Mouse (Mus musculus) ES-E14 (cell line): Measurements from ENCODE around the gene Cntnap2. TPM values are rescaled to one million over a fixed set of nuclear protein-coding genes. Genes with fewer than 3 reads are reported as not detected.

Experiments
- DNase-seq: peaks from one replicate; pipeline ENCODE4 v3.0.0-alpha.2; 2013; ENCODE audit warnings: low read depth, low spot score
- H3K27ac ChIP-seq: 2 replicates; pipeline ENCODE4 v1.5.1; 2012; ENCODE audit warnings: low read depth, mild to moderate bottlenecking, low read length, moderate library complexity, mixed read lengths; ENCODE audit not compliant: poor library complexity, insufficient read depth, severe bottlenecking
- H3K36me3 ChIP-seq: 2 replicates; pipeline ENCODE4 v1.6.1; 2012; ENCODE audit warnings: mild to moderate bottlenecking, low read length, moderate library complexity, mixed read lengths; ENCODE audit not compliant: control insufficient read depth, poor library complexity, insufficient read depth, severe bottlenecking
- H3K4me1 ChIP-seq, 2 experiments: fragments of 150-350 bp in 1 of 2; sonication (generic) in 1 of 2; 2 replicates each; pipeline ENCODE4 v1.6.1; 2012; ENCODE audit warnings: low read length in 2 of 2, mild to moderate bottlenecking in 1 of 2, mixed read lengths in 1 of 2; ENCODE audit not compliant: control insufficient read depth in 2 of 2, insufficient read depth in 2 of 2, poor library complexity in 1 of 2
- H3K4me3 ChIP-seq, 2 experiments: fragments of 150-350 bp in 1 of 2; sonication (generic) in 1 of 2; 2 replicates each; pipeline ENCODE4 v1.5.1; 2012; ENCODE audit warnings: low read length in 2 of 2, low read depth in 1 of 2, mild to moderate bottlenecking in 1 of 2, mixed read lengths in 1 of 2; ENCODE audit not compliant: insufficient read depth in 1 of 2, poor library complexity in 1 of 2, severe bottlenecking in 1 of 2
- H3K9ac ChIP-seq: 2 replicates; pipeline ENCODE4 v1.6.1; 2012; ENCODE audit warnings: low read depth, mild to moderate bottlenecking, low read length, mixed read lengths; ENCODE audit not compliant: poor library complexity, insufficient read depth, severe bottlenecking
- H3K9me3 ChIP-seq: fragments of 150-350 bp; sonication (generic); 2 replicates; pipeline ENCODE4 v1.6.1; 2012; ENCODE audit warnings: low read depth, mild to moderate bottlenecking, low read length; ENCODE audit not compliant: control insufficient read depth, insufficient read depth
- CHD2 ChIP-seq: IDR thresholded peaks from 2 replicates; pipeline ENCODE4 v1.6.1; 2014; ENCODE audit warnings: mild to moderate bottlenecking, low read depth, low read length, inconsistent platforms
- HCFC1 ChIP-seq: IDR thresholded peaks from 2 replicates; pipeline ENCODE4 v1.6.1; 2012; ENCODE audit warnings: low read length, inconsistent platforms, borderline replicate concordance; ENCODE audit not compliant: insufficient read depth
- MAFK ChIP-seq: IDR thresholded peaks from 2 replicates; pipeline ENCODE4 v1.6.1; 2014; ENCODE audit warnings: mild to moderate bottlenecking, low read depth, low read length, inconsistent platforms; ENCODE audit not compliant: insufficient read depth
- ZC3H11A ChIP-seq: IDR thresholded peaks from 2 replicates; pipeline ENCODE4 v1.6.1; 2012; ENCODE audit warnings: low read depth, mild to moderate bottlenecking, inconsistent platforms, low read length, borderline replicate concordance
- ZNF384 ChIP-seq: IDR thresholded peaks from 2 replicates; pipeline ENCODE4 v1.6.1; 2012; ENCODE audit warnings: low read depth, low read length, inconsistent platforms
- in situ Hi-C, 2 experiments: fragments of 600-800 bp; cut with MboI; formaldehyde crosslinking; loops; one replicate each; pipeline ENCODE4 v1.15.1; 2025; ENCODE audit warnings: low sequenced_read_pairs in 2 of 2, inconsistent platforms in 1 of 2; ENCODE audit not compliant: unreplicated experiment in 2 of 2
- total RNA-seq: library from RNA; depleted of rRNA; stranded (reverse); fragments of 300-350 nt; gene quantifications from 2 replicates; pipeline ENCODE4 v1.2.3, GENCODE M21; 2012

Gene Cntnap2
- total RNA-seq, 1 experiment = 7.9 TPM

GRCm38 (mm10) chr6:46361091-46361490, 1301.9 kb downstream of the Cntnap2 start:
- no peaks in the 10 kb centered on the region for H3K36me3 ChIP-seq
- no peak overlapping the region for H3K27ac ChIP-seq
- no peak overlapping the region for H3K9ac ChIP-seq
- no peaks in the 10 kb centered on the region for H3K9me3 ChIP-seq
- DNase-seq = no peak
- no peak for TF ChIP-seq MAFK
- H3K4me3 ChIP-seq = no peak overlapping the region
- no peaks in the 10 kb centered on the region for H3K4me1 ChIP-seq
- in situ Hi-C loops = no loop called here

- DNase-seq = no peak
- no peak for TF ChIP-seq MAFK
- TF ChIP-seq ZC3H11A = no peak
- TF ChIP-seq CHD2 = no peak
- TF ChIP-seq ZNF384 = no peak
- no peak for TF ChIP-seq HCFC1
- no peaks in the 10 kb centered on the region for H3K36me3 ChIP-seq
- no peaks in the 10 kb centered on the region for H3K9me3 ChIP-seq
- H3K4me1 ChIP-seq = no peaks in the 10 kb centered on the region
- no peak overlapping the region for H3K4me3 ChIP-seq
- no peak overlapping the region for H3K27ac ChIP-seq
- H3K9ac ChIP-seq = no peak overlapping the region
- in situ Hi-C loops = no loop called here
Measured at GRCm38 (mm10) chr6:46362156-46362555, 1303.0 kb downstream of the Cntnap2 start.

GRCm38 (mm10) chr6:46398725-46399589, 1339.8 kb downstream of the Cntnap2 start:
- no peak for DNase-seq
- in situ Hi-C loops = no loop called here

GRCm38 (mm10) chr6:46414154-46414553, 1355.0 kb downstream of the Cntnap2 start:
- no peaks in the 10 kb centered on the region for H3K4me1 ChIP-seq
- no peak for DNase-seq
- no peaks in the 10 kb centered on the region for H3K9me3 ChIP-seq
- H3K36me3 ChIP-seq = no peaks in the 10 kb centered on the region
- TF ChIP-seq HCFC1 = no peak
- TF ChIP-seq CHD2 = no peak
- no peak for TF ChIP-seq MAFK
- no peak for TF ChIP-seq ZC3H11A
- no peak for TF ChIP-seq ZNF384
- no peak overlapping the region for H3K27ac ChIP-seq
- no peak overlapping the region for H3K4me3 ChIP-seq
- H3K9ac ChIP-seq = no peak overlapping the region
- in situ Hi-C loops = no loop called here

More at GRCm38 (mm10) chr6:46398725-46399589, 1339.8 kb downstream of the Cntnap2 start:
- TF ChIP-seq ZC3H11A (no peak), CHD2 (no peak), ZNF384 (no peak), MAFK (no peak), HCFC1 (no peak)
- Histone ChIP-seq H3K9me3 (no peaks in the 10 kb centered on the region), H3K27ac (no peak overlapping the region), H3K4me1 (no peaks in the 10 kb centered on the region), H3K4me3 (no peak overlapping the region), H3K36me3 (no peaks in the 10 kb centered on the region), H3K9ac (no peak overlapping the region)

- Histone ChIP-seq H3K4me3 (no peak overlapping the region), H3K27ac (no peak overlapping the region), H3K9ac (no peak overlapping the region), H3K36me3 (no peaks in the 10 kb centered on the region), H3K4me1 (no peaks in the 10 kb centered on the region), H3K9me3 (no peaks in the 10 kb centered on the region)
- in situ Hi-C loops = no loop called here
- TF ChIP-seq ZNF384 (no peak), ZC3H11A (no peak)
- DNase-seq = no peak
Measured at GRCm38 (mm10) chr6:46414562-46414961, 1355.4 kb downstream of the Cntnap2 start.
